Mouse (Mus musculus) bone marrow macrophage, adult 2 months (primary cell): Measurements from ENCODE around the gene Dusp11.

Experiments used
- CTCF ChIP-seq: IDR thresholded peaks from 2 replicates; pipeline ENCODE4 v1.5.1; 2012; ENCODE audit warnings: low read depth, mild to moderate bottlenecking, low read length, moderate library complexity
- POLR2A ChIP-seq: IDR thresholded peaks from 2 replicates; pipeline ENCODE4 v1.6.1; 2012; ENCODE audit warnings: mild to moderate bottlenecking, low read depth, low read length, borderline replicate concordance

GRCm38 (mm10) chr6:86004271-86005148 is 43.0 kb upstream of the Dusp11 start:
- TF ChIP-seq POLR2A (no peak), CTCF (peak; percentile 88)
